Mouse (Mus musculus) layer of hippocampus, adult 8-10 months (tissue): ENCODE data around the gene Olfr1080. TPM values are rescaled to one million over a fixed set of nuclear protein-coding genes. Genes with fewer than 3 reads are reported as not detected.
"Not testable (repeated sequence)": the region's sequence is repeated elsewhere in the genome, so short reads cannot be mapped to it uniquely, and the experiment has no call there.

Experiments
- DNase-seq, 2 experiments: peaks; one replicate each; pipeline ENCODE4 v3.0.0; 2022; ENCODE audit warnings: low spot score in 2 of 2
- total RNA-seq, 4 experiments: library from RNA; stranded (reverse); gene quantifications; 2 replicates each; pipeline ENCODE4 v1.2.4; 2022

Gene Olfr1080
- not detected for total RNA-seq

- not testable (repeated sequence) for DNase-seq
These were observed at the start of gene Olfr1080 for GRCm38 (mm10) chr2:86558135-86558534. Gene Olfr1080, minus strand, starts transcription at chr2:86558235.

DNA sequence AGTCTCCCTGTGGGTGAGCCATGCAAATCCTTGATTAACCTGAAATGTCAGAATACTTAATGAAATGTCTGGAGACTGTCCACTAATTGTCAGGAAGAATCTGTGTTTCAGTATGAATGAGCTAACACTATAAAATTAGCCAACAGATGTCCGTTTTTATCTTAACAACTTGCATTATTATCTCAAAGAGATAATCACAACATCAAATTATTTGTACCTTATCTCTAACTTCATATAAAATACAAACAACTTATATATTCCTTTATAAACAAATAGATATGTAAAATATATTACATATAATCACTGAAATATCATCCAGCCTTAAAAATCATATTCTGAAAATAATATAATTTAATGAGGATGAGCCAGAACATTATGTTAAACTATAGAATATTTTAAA, 40.8 kb upstream of the Olfr1080 start, which contains the start of gene Olfr1082:
Gene Olfr1082 (minus strand): TSS at position 101 of the 400 bp plus-strand sequence.
- not testable (repeated sequence) for DNase-seq

DNA sequence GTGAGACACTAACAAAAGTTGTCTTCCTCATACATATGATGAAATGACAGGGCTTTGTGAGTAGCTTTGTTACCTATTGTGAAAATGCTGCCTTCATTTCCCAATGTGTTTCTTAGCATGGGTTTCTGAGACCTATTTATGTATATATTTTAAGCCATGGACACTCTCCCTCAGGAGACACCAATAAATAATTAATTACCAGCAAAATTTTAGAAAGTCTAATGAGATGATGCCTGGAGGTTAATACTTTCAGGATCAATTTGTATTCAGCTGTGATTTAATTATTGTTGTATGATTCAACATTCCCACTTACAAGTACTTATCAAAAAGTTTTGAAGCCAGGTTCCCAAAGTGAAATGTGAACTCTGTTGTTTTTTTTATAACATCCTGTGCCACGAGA, 15.7 kb downstream of the Olfr1080 start, which contains the start of gene Olfr1079:
Gene Olfr1079 (minus strand): TSS at position 101 of the 400 bp plus-strand sequence.
- DNase-seq: no peak

- DNase-seq: peak; percentile 9 to 38
These were observed 27.0 kb downstream of the Olfr1080 start for GRCm38 (mm10) chr2:86530991-86531390.

DNA sequence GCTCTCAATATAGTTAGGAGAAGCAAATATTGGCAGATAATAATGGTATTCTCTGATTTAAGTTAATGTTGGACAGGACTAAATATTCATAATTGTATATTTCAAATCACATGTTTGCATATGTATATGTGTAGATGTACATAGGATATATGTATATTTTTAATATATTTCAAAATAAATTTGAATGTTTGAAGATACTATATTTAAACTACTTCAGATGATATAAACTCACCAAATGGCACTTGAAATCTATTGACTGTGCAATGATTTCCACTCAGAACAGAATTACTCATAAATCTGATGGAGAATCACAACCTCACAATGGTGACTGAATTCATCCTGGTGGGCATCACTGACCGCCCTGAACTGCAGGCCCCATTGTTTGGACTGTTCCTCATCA, 49.9 kb downstream of the Olfr1080 start, which contains the start of gene Olfr1076:
Gene Olfr1076 (plus strand): TSS at position 301 of the 400 bp plus-strand sequence.
- DNase-seq: no peak

Other genes starting within 250 kb of the Olfr1080 start
- gene Olfr1053, start 243.0 kb downstream of the Olfr1080 start, total RNA-seq: not detected
- not detected for gene Olfr1054, start 222.8 kb downstream of the Olfr1080 start, total RNA-seq
- not detected for gene Olfr1055, start 208.0 kb downstream of the Olfr1080 start, total RNA-seq
- gene Olfr1056, start 195.8 kb downstream of the Olfr1080 start, total RNA-seq: not detected
- gene Olfr1057, start 179.8 kb downstream of the Olfr1080 start, total RNA-seq: not detected
- not detected for gene Olfr1058, start 169.7 kb downstream of the Olfr1080 start, total RNA-seq
- gene Olfr1061, start 144.2 kb downstream of the Olfr1080 start, total RNA-seq: not detected
- gene Olfr1062, start 131.5 kb downstream of the Olfr1080 start, total RNA-seq: not detected
- not detected for gene Olfr1065, start 107.6 kb downstream of the Olfr1080 start, total RNA-seq
- gene Olfr1066, start 102.0 kb downstream of the Olfr1080 start, total RNA-seq: not detected
- gene Olfr228, start 70.8 kb downstream of the Olfr1080 start, total RNA-seq: not detected
- not detected for gene Olfr1076, start 49.8 kb downstream of the Olfr1080 start, total RNA-seq
- not detected for gene Olfr1079, start 15.8 kb downstream of the Olfr1080 start, total RNA-seq
- gene Olfr1082, start 40.7 kb upstream of the Olfr1080 start, total RNA-seq: not detected
- not detected for gene Olfr1084, start 81.5 kb upstream of the Olfr1080 start, total RNA-seq
- gene Olfr1085, start 103.8 kb upstream of the Olfr1080 start, total RNA-seq: not detected
- not detected for gene Olfr1086, start 121.9 kb upstream of the Olfr1080 start, total RNA-seq
- not detected for gene Olfr1087, start 140.2 kb upstream of the Olfr1080 start, total RNA-seq
- not detected for gene Olfr1089, start 175.5 kb upstream of the Olfr1080 start, total RNA-seq
- not detected for gene Olfr1090, start 200.8 kb upstream of the Olfr1080 start, total RNA-seq
- not detected for gene Olfr1093, start 224.2 kb upstream of the Olfr1080 start, total RNA-seq